Mouse (Mus musculus) left cerebral cortex, adult 9 months (tissue): Measurements from ENCODE around the gene Mtr.

Experiments used
- DNase-seq, 2 experiments: peaks; one replicate each; pipeline ENCODE4 v3.0.0; 2022; ENCODE audit warnings: low spot score in 2 of 2

Mtr gene

GRCm38 (mm10) chr13:12257391-12258380, at the start of gene Mtr:
TSS of gene Mtr (minus strand) at chr13:12258113.
- DNase-seq = peak; percentile 88 to 95

- DNase-seq = no peak
Measured at GRCm38 (mm10) chr13:12307286-12307685, 49.4 kb upstream of the Mtr start.

GRCm38 (mm10) chr13:12305540-12305939, 47.6 kb upstream of the Mtr start:
- no peak for DNase-seq

GRCm38 (mm10) chr13:12304991-12305390, 47.1 kb upstream of the Mtr start:
- DNase-seq = no peak

- DNase-seq = no peak
Measured at GRCm38 (mm10) chr13:12297777-12298176, 39.9 kb upstream of the Mtr start.

GRCm38 (mm10) chr13:12296701-12297100, 38.8 kb upstream of the Mtr start:
- peak in 1 of 2 experiments; percentile 73 for DNase-seq

GRCm38 (mm10) chr13:12293810-12294209, 35.9 kb upstream of the Mtr start:
- DNase-seq = no peak

- no peak for DNase-seq
Measured at GRCm38 (mm10) chr13:12290700-12291099, 32.8 kb upstream of the Mtr start.

- DNase-seq = no peak
Measured at GRCm38 (mm10) chr13:12284528-12284927, 26.6 kb upstream of the Mtr start.

- no peak for DNase-seq
Measured at GRCm38 (mm10) chr13:12283826-12284225, 25.9 kb upstream of the Mtr start.

GRCm38 (mm10) chr13:12274721-12275120, 16.8 kb upstream of the Mtr start:
- no peak for DNase-seq

- no peak for DNase-seq
Measured at GRCm38 (mm10) chr13:12274220-12274619, 16.3 kb upstream of the Mtr start.

GRCm38 (mm10) chr13:12272953-12273352, 15.0 kb upstream of the Mtr start:
- peak in 1 of 2 experiments; percentile 57 for DNase-seq

- DNase-seq = no peak
Measured at GRCm38 (mm10) chr13:12267971-12268370, 10.1 kb upstream of the Mtr start.

GRCm38 (mm10) chr13:12267097-12267496, 9.2 kb upstream of the Mtr start:
- DNase-seq = no peak

- no peak for DNase-seq
Measured at GRCm38 (mm10) chr13:12263996-12264395, 6.1 kb upstream of the Mtr start.

- DNase-seq = no peak
Measured at GRCm38 (mm10) chr13:12261505-12261904, 3.6 kb upstream of the Mtr start.

GRCm38 (mm10) chr13:12256871-12257390, 982 bp downstream of the Mtr start:
- DNase-seq = no peak

- DNase-seq = no peak
Measured at GRCm38 (mm10) chr13:12255911-12256705, 1.8 kb downstream of the Mtr start.

- DNase-seq = no peak
Measured at GRCm38 (mm10) chr13:12250496-12250895, 7.4 kb downstream of the Mtr start.

GRCm38 (mm10) chr13:12249195-12249898, 8.6 kb downstream of the Mtr start:
- no peak for DNase-seq

GRCm38 (mm10) chr13:12245938-12246337, 12.0 kb downstream of the Mtr start:
- DNase-seq = no peak
